Mouse (Mus musculus) bone marrow, adult 2 months (tissue): ENCODE data around the gene Arhgap45. TPM values are rescaled to one million over a fixed set of nuclear protein-coding genes. Genes with fewer than 3 reads are reported as not detected.

ENCODE experiments used
- H3K27ac ChIP-seq: fragments of 200-500 bp; 2 replicates; pipeline ENCODE4 v1.5.1; 2012; ENCODE audit warnings: low read depth, mild to moderate bottlenecking, control low read depth, inconsistent platforms, low read length; ENCODE audit not compliant: control insufficient read depth, poor library complexity, insufficient read depth
- H3K4me1 ChIP-seq: fragments of 200-500 bp; 2 replicates; pipeline ENCODE4 v1.6.1; 2011; ENCODE audit warnings: low read length; ENCODE audit not compliant: control insufficient read depth, insufficient read depth
- H3K4me3 ChIP-seq: fragments of 200-500 bp; replicated peaks from 2 replicates; pipeline ENCODE3; 2011; ENCODE audit warnings: mild to moderate bottlenecking, low read depth, low read length, control low read depth; ENCODE audit not compliant: control insufficient read depth
- CTCF ChIP-seq: fragments of 200-500 bp; IDR thresholded peaks from 2 replicates; pipeline ENCODE4 v1.5.1; 2011; ENCODE audit warnings: low read length, control low read depth; ENCODE audit not compliant: control insufficient read depth, insufficient read depth
- POLR2A ChIP-seq: fragments of 200-500 bp; IDR thresholded peaks from 2 replicates; pipeline ENCODE4 v1.6.1; 2011; ENCODE audit warnings: low read depth, mild to moderate bottlenecking, control low read depth, low read length, borderline replicate concordance; ENCODE audit not compliant: control insufficient read depth
- WGBS: fragments of 180-500 bp; shearing (Covaris S2); methylation state at CpG from one replicate; pipeline ENCODE4 v1.1.7; 2018; 5-methylcytosine and 5-hydroxymethylcytosine counted together
- polyA plus RNA-seq: library from polyadenylated mRNA; stranded (reverse); fragments of >200 nt; gene quantifications from 2 replicates; pipeline ENCODE4 v1.2.4, GENCODE M21; 2011; ENCODE audit warnings: low replicate concordance; ENCODE audit not compliant: missing spikeins, insufficient read depth, insufficient read length

Gene Arhgap45
- polyA plus RNA-seq, 1 experiment: 291 TPM

DNA sequence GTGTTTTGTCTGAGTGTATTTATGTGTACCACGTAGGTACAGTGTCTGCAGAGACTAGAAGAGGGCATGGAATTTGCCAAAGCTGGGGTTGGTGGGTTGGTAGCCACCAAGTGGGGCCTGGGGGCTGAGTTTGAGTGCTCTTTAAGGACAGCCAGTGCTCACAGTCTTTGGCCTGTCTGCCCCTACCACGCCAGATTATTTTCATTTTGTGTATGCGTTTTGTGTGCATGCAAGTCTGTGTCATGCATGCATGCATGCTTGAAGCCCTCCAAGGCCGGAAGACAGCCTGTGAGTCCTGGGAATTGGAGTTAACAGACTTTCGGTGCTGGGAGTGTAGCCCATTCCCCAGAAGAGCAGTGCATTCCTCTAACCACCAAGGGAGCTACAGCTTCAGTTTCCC is 38.9 kb downstream of the Arhgap45 start:
- 70% methylated on average over 5 of the region's 5 CpGs for WGBS
- peaks cover 6% of the 10 kb centered on the region; the same call in 1 of the 2 replicates for H3K4me1 ChIP-seq
- TF ChIP-seq POLR2A (no peak), CTCF (no peak)
- H3K4me3 ChIP-seq: no peak overlapping the region
- no peak overlapping the region for H3K27ac ChIP-seq

GRCm38 (mm10) chr10:80055891-80056290 is 39.4 kb downstream of the Arhgap45 start:
- TF ChIP-seq CTCF (no peak), POLR2A (no peak)
- Histone ChIP-seq H3K4me1 (peaks cover 6% of the 10 kb centered on the region; the same call in 1 of the 2 replicates), H3K27ac (no peak overlapping the region), H3K4me3 (no peak overlapping the region)
- 58% methylated on average over 9 of the region's 10 CpGs for WGBS

GRCm38 (mm10) chr10:80056506-80056905 is 40.1 kb downstream of the Arhgap45 start:
- H3K27ac ChIP-seq: no peak overlapping the region; the same call in 1 of the 2 replicates
- H3K4me1 ChIP-seq: peaks cover 5% of the 10 kb centered on the region; the same call in 1 of the 2 replicates
- H3K4me3 ChIP-seq: no peak overlapping the region
- WGBS: 84% methylated on average over 4 of the region's 4 CpGs
- TF ChIP-seq POLR2A: no peak
- no peak for TF ChIP-seq CTCF

DNA sequence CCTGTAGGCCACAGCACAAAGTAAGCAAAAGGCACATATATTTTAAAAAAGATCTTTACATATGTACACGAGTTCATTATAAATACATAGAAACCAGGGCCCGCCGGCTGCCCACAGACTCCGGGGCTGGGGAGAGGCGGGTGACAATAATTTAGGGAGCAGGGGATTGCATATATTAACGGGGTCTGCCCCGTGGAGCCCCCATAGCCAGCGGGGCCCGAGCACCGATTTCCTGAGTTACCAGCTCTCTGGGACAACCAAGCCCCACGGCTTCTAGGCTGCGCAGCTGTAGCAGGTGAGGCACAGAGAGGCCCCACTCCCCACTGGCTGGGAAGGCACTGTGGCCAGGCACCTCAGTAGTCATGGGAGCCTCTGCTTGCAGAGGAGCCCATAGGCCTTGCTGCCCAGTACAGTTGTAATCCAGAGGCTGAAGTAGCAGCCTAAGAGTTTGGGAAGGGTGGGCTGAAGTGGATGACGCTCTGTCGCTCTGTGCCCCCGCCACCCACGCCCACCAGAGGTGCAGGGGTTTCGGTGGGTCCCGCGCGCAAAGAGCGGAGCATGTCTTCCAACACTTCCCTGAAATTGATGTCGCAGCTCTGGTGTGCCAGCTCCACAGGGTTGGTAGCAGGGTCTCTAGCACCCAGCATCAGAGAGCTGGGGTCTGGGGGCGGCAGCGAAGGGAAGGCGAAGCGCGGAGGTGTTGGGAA is 40.7 kb downstream of the Arhgap45 start:
- Histone ChIP-seq H3K27ac (no peak overlapping the region), H3K4me1 (peaks cover 5% of the 10 kb centered on the region; the same call in 1 of the 2 replicates), H3K4me3 (no peak overlapping the region)
- peak; percentile 15; the same call in 1 of the 2 replicates for TF ChIP-seq POLR2A
- no peak for TF ChIP-seq CTCF
- WGBS: 92% methylated on average over 27 of the region's 27 CpGs

- WGBS: 83% methylated on average over 30 of the region's 30 CpGs
- no peak for TF ChIP-seq POLR2A
- TF ChIP-seq CTCF: no peak
- Histone ChIP-seq H3K4me3 (no peak overlapping the region), H3K27ac (no peak overlapping the region), H3K4me1 (peaks cover 2% of the 10 kb centered on the region; the same call in 1 of the 2 replicates)
These were observed 41.4 kb downstream of the Arhgap45 start for GRCm38 (mm10) chr10:80057683-80058326.

DNA sequence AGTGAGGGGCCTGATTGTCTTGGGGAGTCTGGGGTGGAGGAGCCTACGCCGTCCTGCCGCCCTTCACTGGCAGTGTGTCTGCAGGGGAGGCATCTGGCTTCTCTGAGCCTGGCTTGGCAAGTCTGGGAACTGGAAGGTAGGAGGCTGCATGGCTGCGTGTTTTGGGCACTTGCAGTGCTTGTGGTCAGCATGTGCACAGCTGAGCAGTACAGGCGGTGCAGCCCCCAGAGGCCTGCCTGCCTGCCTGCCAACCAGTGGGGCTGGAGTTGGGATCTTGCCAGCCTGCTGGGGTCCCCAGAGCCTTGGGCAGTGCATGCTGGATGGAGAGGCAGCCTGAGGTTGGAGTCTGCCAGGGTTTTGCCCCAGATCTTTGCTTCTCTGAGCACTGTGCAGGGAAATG is 46.7 kb downstream of the Arhgap45 start:
- no peak overlapping the region for H3K27ac ChIP-seq
- 88% methylated on average over 5 of the region's 5 CpGs for WGBS
- TF ChIP-seq POLR2A (no peak), CTCF (no peak)
- H3K4me3 ChIP-seq: no peak overlapping the region
- H3K4me1 ChIP-seq: no peaks in the 10 kb centered on the region

DNA sequence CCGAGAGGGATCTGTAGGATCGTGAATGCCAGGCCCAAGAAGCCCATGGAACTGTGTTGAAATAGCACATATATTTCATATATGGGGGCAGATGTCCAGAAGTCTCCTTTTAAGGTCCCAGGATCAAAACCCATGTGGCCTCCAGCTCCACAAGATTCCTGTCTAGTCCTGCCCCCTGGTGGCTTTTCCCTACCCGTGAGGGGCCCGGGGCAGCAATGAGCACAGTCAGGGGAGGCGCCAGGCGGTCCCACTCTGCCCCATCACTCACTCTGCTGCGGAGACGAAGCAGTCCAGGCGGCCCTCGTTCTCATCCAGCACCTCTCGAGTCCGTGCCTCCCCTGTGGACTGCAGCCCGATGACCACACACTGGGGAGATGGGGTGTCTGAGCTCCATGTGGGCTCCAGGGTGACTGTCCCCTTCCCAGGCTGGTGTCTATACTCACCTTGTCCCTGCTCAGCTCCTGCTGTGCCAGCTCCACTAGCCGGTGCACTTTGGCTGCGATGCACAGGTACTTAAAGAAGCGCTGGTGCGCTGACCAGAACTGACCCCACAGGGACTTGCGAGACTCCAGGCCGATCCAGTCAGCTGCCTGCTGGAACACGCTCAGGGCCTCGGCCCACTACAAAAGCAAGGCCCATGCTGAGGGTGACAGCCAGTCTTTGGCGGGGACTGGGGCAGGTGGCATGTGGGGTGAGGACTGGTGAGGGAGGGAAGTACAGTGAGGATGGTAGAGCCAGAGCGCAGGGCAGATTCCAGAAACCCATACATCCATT is 47.6 kb downstream of the Arhgap45 start:
- H3K4me1 ChIP-seq: no peaks in the 10 kb centered on the region
- TF ChIP-seq CTCF: no peak
- peak; percentile 26; the same call in 1 of the 2 replicates for TF ChIP-seq POLR2A
- 89% methylated on average over 23 of the region's 23 CpGs for WGBS
- peak overlapping the region; percentile 14; the same call in 1 of the 2 replicates for H3K27ac ChIP-seq
- no peak overlapping the region for H3K4me3 ChIP-seq

DNA sequence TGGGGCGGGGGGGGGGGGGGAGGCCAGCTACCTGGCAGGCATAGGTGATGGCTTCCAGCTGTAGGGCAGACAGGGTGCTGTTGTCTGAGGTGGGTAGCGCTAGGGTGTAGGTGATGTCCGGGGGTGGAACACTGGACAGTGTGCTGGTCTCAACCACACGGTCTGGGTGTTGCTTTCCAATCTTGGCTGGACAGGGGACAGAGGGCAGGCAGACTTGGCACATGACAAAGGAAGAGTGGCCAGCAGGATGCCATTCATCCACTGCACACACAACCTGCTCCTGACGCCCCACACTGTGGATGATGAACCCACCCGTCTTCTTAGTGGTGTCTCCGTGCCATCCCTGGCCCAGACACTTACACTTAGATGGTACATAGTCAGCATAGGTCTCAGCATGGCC is 52.8 kb downstream of the Arhgap45 start:
- H3K27ac ChIP-seq: no peak overlapping the region
- WGBS: 84% methylated on average over 7 of the region's 7 CpGs
- H3K4me1 ChIP-seq: peaks cover 10% of the 10 kb centered on the region
- TF ChIP-seq POLR2A: no peak
- no peak for TF ChIP-seq CTCF
- H3K4me3 ChIP-seq: no peak overlapping the region
